Mouse (Mus musculus): Measurements from ENCODE around the gene Lbx1. TPM values are rescaled to one million over a fixed set of nuclear protein-coding genes. Genes with fewer than 3 reads are reported as not detected.
A peak's percentile ranks its signal among the peaks of the same experiment; 100 is the strongest.

The Lbx1 gene
- total and polyA plus RNA-seq, 2 experiments from 2014 or later, result not detected

DNA sequence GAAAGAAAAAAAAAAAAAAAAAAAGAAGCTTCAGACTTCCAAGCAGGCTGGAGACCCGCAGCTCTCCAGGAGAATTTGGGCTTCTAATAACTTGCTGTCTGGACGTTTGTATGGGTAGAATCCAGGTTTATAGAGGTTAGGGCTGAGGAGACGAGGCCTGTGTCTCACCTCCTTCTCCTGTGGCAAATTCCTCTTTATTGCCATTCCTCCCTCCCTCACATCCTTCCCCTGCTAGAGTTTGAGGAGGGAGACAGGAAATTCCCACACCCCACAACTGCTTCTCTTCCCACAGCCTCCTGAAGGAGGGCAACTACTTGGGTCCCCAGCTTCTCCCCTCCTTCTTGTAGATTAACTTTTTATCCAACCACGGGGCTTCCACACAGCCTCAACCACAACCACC lies 20.2 kb downstream of the Lbx1 start:
- no peak for DNase-seq (ENCODE audit: low spot score)
- H3K27ac ChIP-seq (ENCODE audit: low read depth), result no peak overlapping the region
- WGBS, result 58% methylated on average over 4 of the region's 4 CpGs
- ATAC-seq (ENCODE audit: insufficient read depth, low read depth), result no peak
- TF ChIP-seq EP300 (IDR thresholded peaks at IDR 0.05; ENCODE audit: low read depth) (no peak), CTCF (IDR thresholded peaks at IDR 0.05; ENCODE audit: low read depth) (no peak)
- H3K4me1 ChIP-seq (ENCODE audit: control insufficient read depth, insufficient read depth), result no peaks in the 10 kb centered on the region
- no peak overlapping the region for H3K4me3 ChIP-seq (ENCODE audit: low read depth, low read length)
- H3K9ac ChIP-seq (replicated peaks; ENCODE audit: low read depth, low read length), result no peak overlapping the region
- H3K27me3 ChIP-seq (ENCODE audit: control insufficient read depth, insufficient read depth, low read length), result 0 out of 2 replicates have a peak, but pooled peaks cover 19% of the 10 kb centered on the region
- no peaks in the 10 kb centered on the region for H3K9me3 ChIP-seq (replicated peaks; ENCODE audit: control insufficient read depth, low read length)
- no peak overlapping the region for H3K4me2 ChIP-seq (ENCODE audit: low read depth, low read length)
- H3K36me3 ChIP-seq (replicated peaks; ENCODE audit: control insufficient read depth, insufficient read depth, low read length), result no peaks in the 10 kb centered on the region

DNA sequence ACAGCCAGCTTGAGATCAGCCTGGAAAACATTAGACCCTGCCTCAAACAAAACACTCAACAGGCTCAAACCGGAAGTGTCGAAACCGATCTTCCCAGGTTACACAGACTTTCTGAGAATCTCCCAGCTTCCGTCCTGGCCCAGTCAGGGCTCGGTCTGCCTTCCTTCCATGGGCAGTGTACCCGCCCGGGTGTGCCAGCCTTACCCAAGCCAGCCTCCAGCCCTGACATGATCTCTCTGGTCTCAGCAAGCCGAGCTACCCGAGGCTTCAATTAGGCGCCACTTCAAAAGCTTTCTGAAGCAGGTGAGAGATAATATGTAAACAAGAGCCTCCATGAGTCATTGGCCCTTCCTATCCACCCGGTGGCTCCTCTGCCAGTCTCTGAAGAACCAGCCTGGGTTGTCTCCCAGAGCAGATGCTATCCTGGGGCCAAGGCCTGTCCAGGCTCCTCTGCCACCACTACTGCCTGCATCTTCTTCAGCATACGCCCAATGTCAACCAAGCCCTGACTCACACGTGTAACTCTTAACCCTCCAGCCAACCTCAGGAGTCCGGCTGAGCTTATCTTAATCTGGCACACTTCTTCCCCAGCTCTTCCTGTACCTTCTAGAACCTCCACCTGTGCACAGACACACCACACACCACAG lies 25.7 kb downstream of the Lbx1 start:
- ATAC-seq (ENCODE audit: insufficient read depth, low read depth), result no peak
- no peaks in the 10 kb centered on the region for H3K27me3 ChIP-seq (ENCODE audit: control insufficient read depth, insufficient read depth, low read length)
- TF ChIP-seq CTCF (IDR thresholded peaks at IDR 0.05; ENCODE audit: low read depth) (no peak), EP300 (IDR thresholded peaks at IDR 0.05; ENCODE audit: low read depth) (no peak)
- H3K4me1 ChIP-seq (ENCODE audit: control insufficient read depth, insufficient read depth), result peaks cover 10% of the 10 kb centered on the region; the same call in 1 of the 2 replicates
- no peak overlapping the region for H3K4me2 ChIP-seq (ENCODE audit: low read depth, low read length)
- H3K4me3 ChIP-seq (ENCODE audit: low read depth, low read length), result no peak overlapping the region
- DNase-seq (ENCODE audit: low spot score), result no peak
- no peak overlapping the region for H3K27ac ChIP-seq (ENCODE audit: low read depth)
- no peaks in the 10 kb centered on the region for H3K9me3 ChIP-seq (replicated peaks; ENCODE audit: control insufficient read depth, low read length)
- H3K36me3 ChIP-seq (replicated peaks; ENCODE audit: control insufficient read depth, insufficient read depth, low read length), result no peaks in the 10 kb centered on the region
- 70% methylated on average over 14 of the region's 14 CpGs for WGBS
- H3K9ac ChIP-seq (replicated peaks; ENCODE audit: low read depth, low read length), result no peak overlapping the region

- H3K4me2 ChIP-seq (ENCODE audit: low read depth, low read length), result no peak overlapping the region
- DNase-seq (ENCODE audit: low spot score), result no peak
- H3K4me1 ChIP-seq (ENCODE audit: control insufficient read depth, insufficient read depth), result peaks cover 10% of the 10 kb centered on the region; the same call in 1 of the 2 replicates
- H3K36me3 ChIP-seq (replicated peaks; ENCODE audit: control insufficient read depth, insufficient read depth, low read length), result no peaks in the 10 kb centered on the region
- 95% methylated on average over 1 of the region's 1 CpGs for WGBS
- H3K27me3 ChIP-seq (ENCODE audit: control insufficient read depth, insufficient read depth, low read length), result no peaks in the 10 kb centered on the region
- H3K9ac ChIP-seq (replicated peaks; ENCODE audit: low read depth, low read length), result no peak overlapping the region
- H3K9me3 ChIP-seq (replicated peaks; ENCODE audit: control insufficient read depth, low read length), result no peaks in the 10 kb centered on the region
- no peak overlapping the region for H3K4me3 ChIP-seq (ENCODE audit: low read depth, low read length)
- ATAC-seq (ENCODE audit: insufficient read depth, low read depth), result no peak
- TF ChIP-seq EP300 (IDR thresholded peaks at IDR 0.05; ENCODE audit: low read depth) (no peak), CTCF (IDR thresholded peaks at IDR 0.05; ENCODE audit: low read depth) (no peak)
- H3K27ac ChIP-seq (ENCODE audit: low read depth), result no peak overlapping the region
Observed at GRCm38 (mm10) chr19:45209191-45209590, 26.4 kb downstream of the Lbx1 start.

- H3K9me3 ChIP-seq (replicated peaks; ENCODE audit: control insufficient read depth, low read length), result no peaks in the 10 kb centered on the region
- no peak for ATAC-seq (ENCODE audit: insufficient read depth, low read depth)
- peak overlapping the region; percentile 79 for H3K27ac ChIP-seq (ENCODE audit: low read depth)
Observed at GRCm38 (mm10) chr19:45208438-45209060, 27.1 kb downstream of the Lbx1 start.

GRCm38 (mm10) chr19:45207662-45208437 lies 27.8 kb downstream of the Lbx1 start:
- Histone ChIP-seq H3K9ac (replicated peaks; ENCODE audit: low read depth, low read length) (peak overlapping the region; percentile 41), H3K27me3 (ENCODE audit: control insufficient read depth, insufficient read depth, low read length) (no peaks in the 10 kb centered on the region), H3K4me3 (ENCODE audit: low read depth, low read length) (peak overlapping the region; percentile 40), H3K27ac (ENCODE audit: low read depth) (peak overlapping the region; percentile 79), H3K9me3 (replicated peaks; ENCODE audit: control insufficient read depth, low read length) (no peaks in the 10 kb centered on the region), H3K4me1 (ENCODE audit: control insufficient read depth, insufficient read depth) (peaks cover 10% of the 10 kb centered on the region; the same call in 1 of the 2 replicates), H3K36me3 (replicated peaks; ENCODE audit: control insufficient read depth, insufficient read depth, low read length) (no peaks in the 10 kb centered on the region), H3K4me2 (ENCODE audit: low read depth, low read length) (peak overlapping the region; percentile 68)
- peak; percentile 87 for ATAC-seq (ENCODE audit: insufficient read depth, low read depth)
- TF ChIP-seq CTCF (IDR thresholded peaks at IDR 0.05; ENCODE audit: low read depth) (no peak), EP300 (IDR thresholded peaks at IDR 0.05; ENCODE audit: low read depth) (peak; percentile 52; the same call in 1 of the 2 replicates)
- WGBS, result 16% methylated on average over 19 of the region's 19 CpGs
- peak; percentile 65 for DNase-seq (ENCODE audit: low spot score)

More at GRCm38 (mm10) chr19:45208438-45209060, 27.1 kb downstream of the Lbx1 start:
- Histone ChIP-seq H3K4me3 (ENCODE audit: low read depth, low read length) (peak overlapping the region; percentile 40), H3K36me3 (replicated peaks; ENCODE audit: control insufficient read depth, insufficient read depth, low read length) (no peaks in the 10 kb centered on the region), H3K4me1 (ENCODE audit: control insufficient read depth, insufficient read depth) (peaks cover 10% of the 10 kb centered on the region; the same call in 1 of the 2 replicates), H3K4me2 (ENCODE audit: low read depth, low read length) (peak overlapping the region; percentile 68), H3K27me3 (ENCODE audit: control insufficient read depth, insufficient read depth, low read length) (no peaks in the 10 kb centered on the region), H3K9ac (replicated peaks; ENCODE audit: low read depth, low read length) (peak overlapping the region; percentile 41)
- 17% methylated on average over 22 of the region's 22 CpGs for WGBS
- DNase-seq (ENCODE audit: low spot score), result no peak
- TF ChIP-seq CTCF (IDR thresholded peaks at IDR 0.05; ENCODE audit: low read depth) (no peak), EP300 (IDR thresholded peaks at IDR 0.05; ENCODE audit: low read depth) (no peak)
